Mouse (Mus musculus): ENCODE results near the gene Xk.

- TF ChIP-seq POLR2A (IDR thresholded peaks at IDR 0.05; ENCODE audit: control insufficient read depth, extremely low read depth, insufficient read depth, low read length, poor library complexity) (no peak), CTCF (IDR thresholded peaks at IDR 0.05; ENCODE audit: borderline replicate concordance, control insufficient read depth, extremely low read depth, insufficient read depth, low read length, poor library complexity) (no peak)
Measured at GRCm38 (mm10) chrX:9244603-9245336, 27.8 kb upstream of the Xk start.
